Mouse (Mus musculus) olfactory bulb, adult 2 months (tissue): ENCODE measurements around the gene Zfp609. TPM values are rescaled to one million over a fixed set of nuclear protein-coding genes. Genes with fewer than 3 reads are reported as not detected.
"Not testable (repeated sequence)": the region's sequence is repeated elsewhere in the genome, so short reads cannot be mapped to it uniquely, and the experiment has no call there.

Experiments
- H3K27ac ChIP-seq: fragments of 200-500 bp; 2 replicates; pipeline ENCODE4 v1.5.1; 2012; ENCODE audit warnings: low read depth, low read length; ENCODE audit not compliant: insufficient read depth
- H3K4me1 ChIP-seq: fragments of 200-500 bp; 2 replicates; pipeline ENCODE4 v1.6.1; 2012; ENCODE audit warnings: low read length; ENCODE audit not compliant: control insufficient read depth, insufficient read depth
- H3K4me3 ChIP-seq: fragments of 200-500 bp; 2 replicates; pipeline ENCODE4 v1.5.1; 2012; ENCODE audit warnings: mild to moderate bottlenecking, low read depth, low read length, moderate library complexity; ENCODE audit not compliant: insufficient read depth
- CTCF ChIP-seq: fragments of 200-500 bp; IDR thresholded peaks from 2 replicates; pipeline ENCODE4 v1.5.1; 2012; ENCODE audit warnings: low read depth, mild to moderate bottlenecking, low read length, moderate library complexity; ENCODE audit not compliant: insufficient read depth
- POLR2A ChIP-seq: fragments of 200-500 bp; IDR thresholded peaks from 2 replicates; pipeline ENCODE4 v1.6.1; 2012; ENCODE audit warnings: mild to moderate bottlenecking, low read depth, low read length, moderate library complexity; ENCODE audit not compliant: insufficient read depth
- WGBS: fragments of 180-500 bp; shearing (Covaris S2); methylation state at CpG from one replicate; pipeline ENCODE4 v1.1.7; 2018; 5-methylcytosine and 5-hydroxymethylcytosine counted together
- polyA plus RNA-seq: library from polyadenylated mRNA; stranded (reverse); fragments of >200 nt; gene quantifications from 2 replicates; pipeline ENCODE4 v1.2.4, GENCODE M21; 2012; ENCODE audit warnings: low replicate concordance; ENCODE audit not compliant: missing spikeins, insufficient read depth, insufficient read length

The Zfp609 gene
- polyA plus RNA-seq, 1 experiment, result not detected

DNA sequence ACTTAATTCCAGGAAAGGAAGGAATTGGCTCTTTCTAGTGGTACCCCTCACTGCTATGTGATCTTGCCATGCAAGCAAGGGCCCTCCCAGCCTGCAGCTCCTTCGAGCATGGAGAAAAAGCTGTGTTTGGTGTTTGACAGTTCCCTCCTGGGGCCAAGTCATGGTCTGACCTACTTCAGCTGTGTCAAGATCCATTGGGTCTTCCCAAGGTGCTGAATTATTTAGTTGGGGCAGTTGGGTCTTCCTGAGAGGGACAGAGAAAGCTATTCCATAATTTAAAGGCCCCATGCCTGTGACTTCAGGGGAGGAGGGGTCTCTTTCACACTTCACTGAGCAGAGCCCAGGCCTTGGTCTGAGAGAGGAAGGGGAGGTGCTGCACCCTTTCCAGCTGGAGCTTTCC lies 165.9 kb downstream of the Zfp609 start:
- Histone ChIP-seq H3K27ac (no peak overlapping the region), H3K4me1 (no peaks in the 10 kb centered on the region), H3K4me3 (no peak overlapping the region)
- TF ChIP-seq POLR2A (no peak), CTCF (no peak)
- WGBS, result 59% methylated on average over 1 of the region's 1 CpGs

DNA sequence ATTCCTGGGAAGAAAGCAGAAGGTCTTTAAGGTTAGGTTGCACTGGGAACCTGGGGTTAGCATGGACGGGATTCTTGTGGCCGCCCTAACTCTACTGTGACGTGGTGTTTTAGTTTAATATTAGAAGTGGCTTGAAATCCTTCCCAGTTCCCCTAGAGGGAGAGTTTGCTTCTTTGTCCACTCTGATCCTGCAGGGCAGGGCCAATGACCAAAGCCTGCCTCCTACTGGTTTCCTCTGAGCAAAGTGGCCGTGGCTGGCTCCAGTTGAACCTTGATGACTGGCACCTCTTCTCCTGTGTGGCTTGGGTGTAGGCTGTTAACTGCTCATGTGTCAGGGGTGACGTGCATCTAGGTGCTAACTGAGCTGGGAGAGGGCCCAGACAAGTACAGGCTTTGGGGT lies 166.3 kb downstream of the Zfp609 start:
- no peaks in the 10 kb centered on the region for H3K4me1 ChIP-seq
- 74% methylated on average over 5 of the region's 5 CpGs for WGBS
- TF ChIP-seq POLR2A (no peak), CTCF (no peak)
- no peak overlapping the region for H3K4me3 ChIP-seq
- no peak overlapping the region for H3K27ac ChIP-seq

DNA sequence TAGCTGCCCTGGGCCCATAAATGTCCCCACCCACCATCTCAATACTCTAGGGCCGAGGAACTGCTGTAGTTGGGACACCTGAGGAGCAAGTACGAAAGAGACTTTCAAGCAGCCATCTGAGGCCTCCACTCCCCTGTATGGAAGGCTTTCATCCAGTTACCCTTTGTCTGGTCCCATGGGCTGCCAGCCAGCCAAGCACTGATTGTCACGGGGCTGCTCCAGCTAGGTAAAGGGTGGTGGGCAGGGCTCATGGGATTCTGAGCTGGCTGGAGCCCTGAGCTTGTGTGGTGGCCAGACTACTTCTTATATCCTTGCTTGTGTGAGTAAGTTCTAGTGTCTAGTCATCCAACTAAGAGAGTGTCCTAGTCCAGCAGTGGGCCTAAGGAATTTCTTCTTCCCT lies 170.1 kb downstream of the Zfp609 start:
- no peak overlapping the region for H3K4me3 ChIP-seq
- H3K4me1 ChIP-seq, result no peaks in the 10 kb centered on the region
- TF ChIP-seq POLR2A (no peak), CTCF (no peak)
- WGBS, result 77% methylated on average over 3 of the region's 3 CpGs
- no peak overlapping the region for H3K27ac ChIP-seq

DNA sequence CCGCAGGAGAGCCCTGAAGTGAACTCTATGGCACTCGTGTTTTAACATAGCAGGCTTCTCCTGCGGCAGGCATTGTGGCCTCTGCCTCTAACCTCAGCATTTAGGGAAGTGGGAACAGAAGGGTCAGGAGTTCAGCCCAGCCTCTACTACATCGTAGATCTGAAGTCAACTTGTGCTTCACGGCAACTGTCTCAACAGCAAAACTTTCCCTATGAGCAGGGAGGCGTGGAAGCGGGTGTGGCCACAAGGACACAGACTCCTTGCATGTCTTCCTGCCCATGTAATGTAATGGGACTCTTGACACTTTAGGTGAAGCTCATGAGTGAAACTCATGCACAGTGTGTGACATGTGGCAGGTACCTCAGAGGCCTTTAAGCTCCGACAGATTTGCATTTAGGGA lies 171.8 kb downstream of the Zfp609 start:
- Histone ChIP-seq H3K27ac (no peak overlapping the region), H3K4me3 (no peak overlapping the region), H3K4me1 (no peaks in the 10 kb centered on the region)
- no peak for TF ChIP-seq CTCF
- TF ChIP-seq POLR2A, result no peak
- WGBS, result 93% methylated on average over 8 of the region's 8 CpGs

- TF ChIP-seq CTCF, result no peak
- TF ChIP-seq POLR2A, result no peak
- WGBS, result 82% methylated on average over 3 of the region's 3 CpGs
Observed at GRCm38 (mm10) chr9:65654700-65655237, 172.6 kb downstream of the Zfp609 start.

GRCm38 (mm10) chr9:65653741-65654140 lies 173.6 kb downstream of the Zfp609 start:
- over 99% methylated on average over 4 of the region's 4 CpGs for WGBS
- Histone ChIP-seq H3K4me1 (no peaks in the 10 kb centered on the region), H3K4me3 (no peak overlapping the region), H3K27ac (no peak overlapping the region)
- no peak for TF ChIP-seq POLR2A
- TF ChIP-seq CTCF, result no peak

More at GRCm38 (mm10) chr9:65654700-65655237, 172.6 kb downstream of the Zfp609 start:
- Histone ChIP-seq H3K4me3 (no peak overlapping the region), H3K27ac (no peak overlapping the region), H3K4me1 (no peaks in the 10 kb centered on the region)

GRCm38 (mm10) chr9:65651957-65652356 lies 175.4 kb downstream of the Zfp609 start:
- WGBS, result 95% methylated on average over 1 of the region's 1 CpGs
- H3K4me1 ChIP-seq, H3K4me3 ChIP-seq, H3K27ac ChIP-seq: not testable (repeated sequence)

- 71% methylated on average over 1 of the region's 1 CpGs for WGBS
- Histone ChIP-seq H3K4me3 (no peak overlapping the region), H3K4me1 (no peaks in the 10 kb centered on the region; the same call in 1 of the 2 replicates), H3K27ac (no peak overlapping the region)
- TF ChIP-seq POLR2A (no peak), CTCF (no peak)
Observed at GRCm38 (mm10) chr9:65649997-65650396, 177.4 kb downstream of the Zfp609 start.

DNA sequence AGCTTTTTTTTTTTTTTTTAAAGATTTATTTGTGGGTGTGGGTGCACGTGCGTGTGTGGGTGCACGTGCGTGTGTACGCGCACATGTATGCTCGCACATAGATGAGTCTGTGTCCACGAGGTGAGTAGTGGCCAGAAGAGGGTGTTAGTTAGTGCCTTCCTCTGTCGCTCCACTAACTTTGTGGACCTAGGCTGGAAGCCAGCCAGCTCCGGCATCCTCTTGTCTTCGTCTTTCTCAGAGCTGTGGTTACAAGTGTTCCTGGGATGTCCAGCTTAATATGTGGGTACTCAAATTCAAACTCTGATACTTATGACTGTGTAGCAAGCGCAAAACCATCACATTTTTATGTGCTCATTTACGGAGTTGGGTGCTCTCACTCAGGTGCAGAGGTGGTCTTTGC lies 178.6 kb downstream of the Zfp609 start:
- WGBS, result 81% methylated on average over 13 of the region's 13 CpGs
- no peak overlapping the region for H3K27ac ChIP-seq
- TF ChIP-seq POLR2A (no peak), CTCF (no peak)

GRCm38 (mm10) chr9:65646782-65647181 lies 180.6 kb downstream of the Zfp609 start:
- TF ChIP-seq POLR2A (no peak), CTCF (no peak)
- no peak overlapping the region for H3K4me3 ChIP-seq
- WGBS, result 95% methylated on average over 2 of the region's 2 CpGs
- H3K4me1 ChIP-seq, result no peaks in the 10 kb centered on the region; the same call in 1 of the 2 replicates
- no peak overlapping the region for H3K27ac ChIP-seq

More for the DNA sequence above, 178.6 kb downstream of the Zfp609 start:
- Histone ChIP-seq H3K4me3 (no peak overlapping the region), H3K4me1 (no peaks in the 10 kb centered on the region; the same call in 1 of the 2 replicates)
